Mouse (Mus musculus) heart, adult 2 months (tissue): ENCODE data around the gene Gsdmc3.
"Not testable (repeated sequence)": the region's sequence is repeated elsewhere in the genome, so short reads cannot be mapped to it uniquely, and the experiment has no call there.

Source experiments
- CTCF ChIP-seq: fragments of 200-600 bp; IDR thresholded peaks from 2 replicates; pipeline ENCODE4 v1.8.1; 2022; ENCODE audit warnings: antibody characterized with exemption, mild to moderate bottlenecking, moderate library complexity
- EP300 ChIP-seq: fragments of 200-500 bp; IDR thresholded peaks from 2 replicates; pipeline ENCODE4 v1.6.1; 2011; ENCODE audit warnings: low read depth, low read length, control low read depth; ENCODE audit not compliant: insufficient read depth
- POLR2A ChIP-seq: fragments of 200-500 bp; IDR thresholded peaks from 2 replicates; pipeline ENCODE4 v1.6.1; 2011; ENCODE audit warnings: mild to moderate bottlenecking, low read depth, low read length, control low read depth; ENCODE audit not compliant: insufficient read depth

DNA sequence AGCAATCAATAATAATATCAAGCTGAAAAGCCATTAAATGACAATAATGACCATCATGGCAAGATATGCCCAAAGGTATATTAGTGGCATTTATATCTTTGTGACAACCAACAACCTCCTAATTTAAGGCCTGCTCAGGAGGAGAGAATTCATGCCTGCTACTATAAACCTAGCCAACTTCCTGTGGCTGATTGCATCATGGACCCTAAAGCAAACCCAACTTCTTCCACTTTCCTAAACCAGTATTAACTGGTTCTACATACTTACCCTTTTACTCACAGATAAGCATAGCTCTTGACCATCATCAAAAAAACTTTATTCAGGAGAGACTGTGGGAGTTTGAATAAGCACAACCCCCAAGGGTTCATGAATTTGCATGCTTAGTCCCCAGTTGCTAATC is 2.2 kb downstream of the Gsdmc3 start:
- TF ChIP-seq CTCF, POLR2A, EP300: not testable (repeated sequence)
